Mouse (Mus musculus): Measurements from ENCODE around the gene Cyp3a57.
"Not testable (repeated sequence)": the region's sequence is repeated elsewhere in the genome, so short reads cannot be mapped to it uniquely, and the experiment has no call there.

The Cyp3a57 gene

DNA sequence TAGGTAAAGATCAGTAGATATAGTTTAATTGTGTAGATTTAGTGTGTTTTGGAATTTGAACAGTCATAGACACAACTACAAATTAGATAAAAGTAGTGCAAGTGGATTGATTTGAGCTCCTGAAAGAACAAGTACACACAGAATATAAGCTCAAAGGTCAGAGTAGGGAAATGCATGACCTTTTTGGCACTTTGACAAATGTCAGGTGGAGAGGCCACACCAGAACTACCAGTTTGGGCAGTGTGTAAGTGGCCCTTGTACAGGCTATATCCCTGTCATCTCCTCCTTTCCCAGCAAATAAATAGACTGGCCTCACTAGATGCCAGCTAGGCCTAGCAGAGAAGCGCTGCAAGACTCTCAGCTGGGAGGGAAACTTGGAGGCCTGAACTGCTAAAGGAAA lies at the start of gene Cyp3a57:
Cyp3a57 (plus strand) TSS at position 339 of the 400 bp plus-strand sequence.
- DNase-seq: no peak

DNA sequence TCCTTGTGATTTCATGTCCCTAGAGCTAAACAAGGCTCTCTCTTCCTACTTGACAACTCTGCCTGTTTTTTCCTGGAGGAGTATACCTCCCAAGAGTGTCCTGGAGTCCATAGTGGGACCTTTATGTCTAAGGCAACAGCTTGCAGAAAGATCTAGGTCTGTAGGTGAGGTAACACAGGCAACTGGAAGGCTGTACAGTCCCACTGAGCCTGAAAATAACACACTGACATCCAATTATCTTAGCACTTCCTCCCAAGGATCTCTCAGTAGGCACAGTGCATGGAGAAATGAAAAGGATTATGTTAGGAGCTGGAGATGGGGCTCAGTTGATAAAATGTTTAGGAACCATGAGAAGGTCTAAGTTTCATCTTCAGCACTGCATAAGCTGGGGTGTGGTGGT lies 44.6 kb upstream of the Cyp3a57 start:
- DNase-seq: no peak

DNA sequence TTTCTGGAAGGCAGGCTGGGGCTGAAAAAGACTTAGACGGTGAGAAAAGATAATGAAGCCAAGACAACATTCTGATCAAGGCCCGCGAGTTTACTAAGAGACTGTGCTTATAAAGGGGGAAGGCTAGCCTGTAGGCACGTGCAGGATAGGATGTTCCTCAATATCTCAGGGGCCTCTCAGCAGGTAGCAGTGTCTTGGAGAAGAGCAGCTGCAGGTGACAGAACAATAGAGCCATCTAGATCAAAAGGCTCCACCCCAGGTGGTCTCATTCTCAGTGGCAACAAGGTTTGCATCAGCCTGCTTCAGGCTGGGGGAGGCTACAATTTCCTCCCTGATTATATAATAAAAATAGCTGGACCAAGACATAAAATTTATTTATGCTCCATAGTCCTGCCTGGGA lies 43.3 kb upstream of the Cyp3a57 start:
- not testable (repeated sequence) for DNase-seq

DNA sequence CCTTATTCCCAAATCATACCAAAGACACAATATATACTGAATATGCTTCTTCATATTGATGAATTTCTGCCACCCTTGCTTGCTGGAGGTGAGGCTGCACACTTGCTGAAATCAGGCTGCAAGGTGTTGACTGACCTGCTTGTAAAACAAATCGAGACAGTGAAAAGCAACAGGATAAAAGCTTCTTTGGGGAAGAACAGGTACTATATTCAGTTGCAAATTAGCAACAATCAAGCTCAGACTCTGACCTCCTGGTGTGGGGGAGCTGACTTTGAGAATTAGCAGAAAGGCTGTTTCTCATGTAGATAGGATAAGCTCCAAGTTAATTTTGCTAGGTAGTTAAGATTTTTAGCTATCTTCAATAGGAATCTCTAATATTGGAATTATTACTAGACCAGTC lies 42.7 kb upstream of the Cyp3a57 start:
- DNase-seq: no peak

DNA sequence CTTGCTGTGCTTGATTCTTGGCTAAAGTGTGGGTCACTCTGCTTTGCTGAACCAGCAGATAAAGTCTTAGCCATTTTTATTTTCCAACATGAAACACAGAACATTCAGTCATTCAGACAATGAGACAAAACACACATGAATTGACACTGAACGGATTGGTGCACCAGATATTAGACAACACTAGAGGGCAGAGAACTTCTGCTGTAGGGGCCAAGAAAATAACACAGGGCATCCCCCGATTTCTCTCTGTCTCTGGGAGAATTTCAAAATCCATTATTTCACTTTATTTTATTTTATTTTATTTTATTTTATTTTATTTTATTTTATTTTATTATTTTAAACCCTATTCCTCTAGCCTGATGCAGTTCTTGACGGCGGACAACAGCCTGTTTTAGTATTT lies 38.1 kb upstream of the Cyp3a57 start:
- DNase-seq: not testable (repeated sequence)

DNA sequence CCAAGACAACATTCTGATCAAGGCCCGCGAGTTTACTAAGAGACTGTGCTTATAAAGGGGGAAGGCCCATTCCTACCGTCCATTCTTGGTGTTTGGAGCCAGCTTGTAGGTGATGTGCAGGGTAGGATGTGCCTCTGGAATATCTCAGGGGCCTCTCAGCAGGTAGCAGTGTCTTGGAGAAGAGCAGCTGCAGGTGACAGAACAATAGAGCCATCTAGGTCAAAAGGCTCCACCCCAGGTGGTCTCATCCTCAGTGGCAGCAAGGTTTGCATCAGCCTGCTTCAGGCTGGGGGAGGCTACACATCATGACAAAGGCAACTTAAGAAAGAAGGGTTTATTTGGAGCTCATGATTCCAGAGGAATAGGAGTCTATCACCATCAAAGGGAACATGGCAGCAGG lies 37.3 kb upstream of the Cyp3a57 start:
- not testable (repeated sequence) for DNase-seq

DNA sequence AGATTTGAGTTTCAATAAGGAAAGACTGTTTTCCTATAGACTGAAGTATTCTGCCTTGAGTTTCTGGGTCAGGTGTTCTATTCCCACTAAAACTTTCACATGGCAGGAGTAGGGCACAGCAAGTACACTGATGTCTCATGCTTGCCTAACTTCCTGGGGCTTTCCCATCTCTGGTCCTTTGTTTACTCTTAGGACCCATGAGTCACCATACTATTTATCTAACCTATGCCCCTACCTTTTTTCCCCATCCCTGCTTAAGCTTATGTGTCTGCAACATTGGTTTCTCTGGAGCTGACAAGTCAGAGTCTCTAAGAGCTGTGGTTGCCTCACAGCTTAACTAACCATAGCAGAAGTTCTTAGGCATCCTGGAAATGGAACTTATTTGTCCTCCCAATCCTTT lies 31.2 kb upstream of the Cyp3a57 start:
- no peak for DNase-seq

DNA sequence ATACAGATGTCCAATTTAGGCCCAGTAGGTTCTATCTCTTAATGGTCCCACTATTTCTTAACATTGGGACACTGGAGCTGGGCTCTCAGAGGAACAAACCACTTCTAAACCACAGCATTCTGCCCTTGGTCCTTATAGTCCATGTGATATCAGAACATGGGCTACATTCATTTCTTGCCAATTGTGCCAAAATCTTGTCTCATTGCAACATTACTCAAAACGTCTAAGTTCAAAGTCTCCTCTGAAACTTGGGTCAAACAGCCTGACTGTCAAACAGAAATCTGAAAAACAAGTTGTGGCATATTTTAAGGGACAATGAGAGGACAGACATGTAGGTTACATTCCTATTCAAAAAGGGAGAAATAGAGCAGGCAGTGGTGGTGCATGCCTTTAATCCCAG lies 27.9 kb upstream of the Cyp3a57 start:
- no peak for DNase-seq

DNA sequence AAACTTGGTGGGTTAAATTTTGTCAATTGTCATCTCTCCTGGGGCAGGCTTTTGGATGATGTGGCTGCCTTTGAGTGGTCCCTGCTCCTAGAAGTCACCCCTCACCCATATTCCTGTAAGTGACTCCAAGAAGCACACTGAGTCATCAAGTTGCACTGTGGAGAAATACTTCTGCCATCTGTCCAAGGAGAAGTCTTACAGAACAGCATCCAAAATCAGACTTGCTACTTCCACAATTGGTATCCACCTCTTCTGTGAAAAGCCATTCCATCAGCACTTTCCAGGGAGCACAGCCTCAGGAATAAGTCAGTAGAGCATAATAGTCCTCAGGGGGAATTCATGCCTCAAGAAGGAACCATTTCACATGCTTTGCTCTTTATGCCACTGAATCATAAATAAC lies 6.3 kb upstream of the Cyp3a57 start:
- not testable (repeated sequence) for DNase-seq

DNA sequence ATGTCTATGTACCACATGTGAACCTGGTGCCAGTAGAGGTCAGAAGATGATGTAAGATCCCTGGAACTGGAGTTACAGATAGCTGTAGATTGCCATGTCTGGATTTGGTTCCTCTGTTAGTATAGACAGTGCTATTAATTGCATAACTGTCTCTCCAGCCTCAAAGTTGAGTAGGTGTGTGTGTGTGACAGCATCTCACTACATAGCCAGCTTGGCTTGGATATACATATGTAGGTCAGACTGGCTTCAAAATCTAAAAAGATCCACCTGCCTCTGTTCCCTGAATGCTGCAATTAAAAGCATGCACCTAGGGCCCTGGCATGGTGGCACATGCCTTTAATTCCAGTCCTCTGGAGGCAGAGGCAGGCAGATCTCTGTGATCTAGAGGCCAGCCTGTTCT lies 4.6 kb downstream of the Cyp3a57 start:
- DNase-seq: no peak

DNA sequence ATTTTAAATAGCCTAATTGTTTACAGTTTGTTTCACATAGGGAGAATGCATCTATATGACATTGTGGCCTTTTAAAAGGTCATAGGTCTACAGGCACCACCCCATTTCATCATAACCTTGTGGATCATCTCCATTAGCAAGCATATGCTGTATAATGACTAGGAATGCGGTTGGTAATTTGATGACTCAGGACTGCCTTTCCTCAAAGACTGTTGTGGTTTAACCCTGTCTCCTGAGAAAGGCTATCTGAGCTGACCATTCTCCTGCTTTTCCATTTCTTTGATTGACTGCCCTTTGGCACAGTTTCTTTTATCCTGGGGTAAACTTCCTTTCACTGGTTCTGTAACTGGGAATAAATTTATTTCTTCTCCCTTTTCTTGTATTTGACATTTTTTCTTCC lies 8.0 kb downstream of the Cyp3a57 start:
- no peak for DNase-seq

DNA sequence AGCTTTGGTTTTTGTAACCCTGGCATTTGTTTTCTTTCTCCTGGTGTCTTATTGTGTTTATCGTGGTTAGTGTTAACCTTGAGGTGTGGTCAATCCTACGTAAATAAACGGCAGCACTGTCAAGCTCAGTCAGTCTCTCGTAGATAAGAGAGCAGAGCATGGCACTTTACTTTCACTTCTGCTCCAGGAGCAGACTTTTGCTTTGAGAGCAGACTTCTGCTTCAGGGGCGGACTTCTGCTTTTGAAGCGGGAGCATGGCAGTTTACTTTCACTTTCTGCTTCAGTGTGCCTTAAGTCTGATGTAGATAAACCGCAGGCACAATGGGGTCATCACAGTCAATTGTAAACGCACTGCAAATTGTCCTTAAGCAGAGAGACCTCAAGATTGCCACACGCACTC lies 70.3 kb downstream of the Cyp3a57 start:
- not testable (repeated sequence) for DNase-seq

DNA sequence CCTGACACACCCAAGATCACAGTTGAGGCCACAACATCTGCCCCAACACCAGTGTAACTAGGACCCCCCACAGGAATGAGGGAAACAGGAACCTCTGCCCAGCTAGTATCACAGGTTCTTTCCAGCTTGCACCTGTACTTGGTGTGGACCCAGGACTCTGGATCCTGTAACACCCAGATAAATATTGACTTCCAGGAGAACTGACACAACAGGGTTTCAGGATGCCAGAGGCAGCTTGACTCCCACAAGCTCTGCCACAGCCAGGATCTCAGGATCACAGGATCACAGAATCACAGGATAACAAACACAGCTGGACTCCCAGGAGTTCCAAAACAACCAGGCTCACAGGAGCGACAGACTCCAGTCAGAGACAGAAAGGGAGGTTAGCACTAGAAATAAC lies 77.2 kb downstream of the Cyp3a57 start:
- DNase-seq: no peak

DNA sequence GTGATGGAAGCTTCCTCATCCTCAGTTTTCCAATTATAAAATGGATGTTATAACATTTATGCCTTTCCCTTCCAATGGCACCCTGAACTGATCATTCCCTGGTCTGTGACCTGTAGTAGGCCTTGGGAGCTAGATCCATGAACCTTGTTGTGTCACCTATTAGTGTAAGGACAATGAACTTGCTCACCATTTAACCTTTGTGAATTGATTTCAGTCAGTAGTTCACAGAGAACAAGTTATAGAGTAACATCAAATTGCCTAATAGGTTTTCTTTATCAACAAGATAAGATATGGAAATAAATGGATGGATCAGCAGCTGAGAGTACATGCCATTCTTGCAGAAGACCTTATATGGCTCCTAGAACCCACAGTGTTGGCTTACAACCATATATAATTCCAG lies 85.9 kb downstream of the Cyp3a57 start:
- DNase-seq: no peak

DNA sequence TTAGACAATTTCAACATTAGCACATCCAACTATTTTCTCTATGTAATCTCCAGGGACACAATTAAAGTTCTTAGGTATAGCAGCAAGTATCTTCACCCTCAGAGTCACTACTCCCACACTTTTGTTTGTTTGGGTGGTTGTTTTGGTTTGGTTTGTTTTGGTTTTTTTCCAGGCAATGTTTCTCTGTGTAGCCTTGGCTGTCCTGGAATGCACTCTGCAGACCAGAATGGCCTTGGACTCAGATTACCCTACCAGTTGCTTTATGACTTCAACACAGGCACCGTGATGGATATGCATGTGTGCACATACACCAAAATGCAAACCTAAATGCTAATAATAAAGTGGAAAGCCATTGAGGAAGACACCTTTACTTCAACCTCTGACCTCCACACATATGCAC lies 88.6 kb downstream of the Cyp3a57 start:
- no peak for DNase-seq

Measured in thymus, postnatal 36 days (tissue).